Mouse (Mus musculus) liver, embryonic 14.5 days (tissue): Measurements from ENCODE around the gene Bmpr1b.

Experiments
- CTCF ChIP-seq: IDR thresholded peaks from 2 replicates; pipeline ENCODE4 v1.5.1; 2016; ENCODE audit warnings: antibody characterized with exemption, low read depth, control low read depth
- EP300 ChIP-seq: IDR thresholded peaks from 2 replicates; pipeline ENCODE4 v1.6.1; 2016; ENCODE audit warnings: antibody characterized with exemption, low read depth

GRCm38 (mm10) chr3:141940207-141940606 is 229.0 kb downstream of the Bmpr1b start:
- TF ChIP-seq CTCF: no peak
- TF ChIP-seq EP300: no peak
